Mouse (Mus musculus) kidney, embryonic 15.5 days (tissue): ENCODE measurements around the gene Ceacam15. TPM values are rescaled to one million over a fixed set of nuclear protein-coding genes. Genes with fewer than 3 reads are reported as not detected.
"Not testable (repeated sequence)": the region's sequence is repeated elsewhere in the genome, so short reads cannot be mapped to it uniquely, and the experiment has no call there.

Source experiments
- ATAC-seq: fragments of 200-750 bp; cut with Nextera tagmentation; replicated peaks from 2 replicates; pipeline ENCODE4 v1.8.0; 2017; ENCODE audit warnings: moderate TSS enrichment; ENCODE audit not compliant: low FRiP score
- H3K27ac ChIP-seq: fragments of 300-500 bp; sonication (generic); 2 replicates; pipeline ENCODE4 v1.5.1; 2015; ENCODE audit warnings: mild to moderate bottlenecking, inconsistent platforms
- H3K27me3 ChIP-seq: fragments of 300-500 bp; sonication (generic); 2 replicates; pipeline ENCODE4 v1.6.1; 2015; ENCODE audit warnings: inconsistent platforms
- H3K36me3 ChIP-seq: fragments of 300-500 bp; sonication (generic); 2 replicates; pipeline ENCODE4 v1.6.1; 2015; ENCODE audit warnings: inconsistent platforms
- H3K4me1 ChIP-seq: fragments of 300-500 bp; sonication (generic); 2 replicates; pipeline ENCODE4 v1.6.1; 2015; ENCODE audit warnings: inconsistent platforms
- H3K4me2 ChIP-seq: fragments of 300-500 bp; sonication (generic); 2 replicates; pipeline ENCODE4 v1.6.1; 2015; ENCODE audit warnings: moderate library complexity, mild to moderate bottlenecking, inconsistent platforms
- H3K4me3 ChIP-seq: fragments of 300-500 bp; sonication (generic); replicated peaks from 2 replicates; pipeline ENCODE4 v1.5.1; 2015; ENCODE audit warnings: mild to moderate bottlenecking, inconsistent platforms
- H3K9ac ChIP-seq: fragments of 300-500 bp; sonication (generic); 2 replicates; pipeline ENCODE4 v1.6.1; 2015; ENCODE audit warnings: mild to moderate bottlenecking, inconsistent platforms
- H3K9me3 ChIP-seq: fragments of 300-500 bp; sonication (generic); replicated peaks from 2 replicates; pipeline ENCODE4 v1.6.1; 2016; ENCODE audit warnings: inconsistent platforms
- WGBS: fragments of 180-500 bp; shearing (Covaris S2); methylation state at CpG from one replicate; pipeline ENCODE4 v1.1.7; 2015; ENCODE audit warnings: mixed read lengths; 5-methylcytosine and 5-hydroxymethylcytosine counted together
- polyA plus RNA-seq: library from polyadenylated mRNA; unstranded; fragments of >200 nt; fragmentation: Nextera tagmentation; extraction: Ambion mirVana; gene quantifications from 2 replicates; pipeline ENCODE4 v1.2.1, GENCODE M21; 2015

Gene Ceacam15
- polyA plus RNA-seq: not detected in 2 replicates

DNA sequence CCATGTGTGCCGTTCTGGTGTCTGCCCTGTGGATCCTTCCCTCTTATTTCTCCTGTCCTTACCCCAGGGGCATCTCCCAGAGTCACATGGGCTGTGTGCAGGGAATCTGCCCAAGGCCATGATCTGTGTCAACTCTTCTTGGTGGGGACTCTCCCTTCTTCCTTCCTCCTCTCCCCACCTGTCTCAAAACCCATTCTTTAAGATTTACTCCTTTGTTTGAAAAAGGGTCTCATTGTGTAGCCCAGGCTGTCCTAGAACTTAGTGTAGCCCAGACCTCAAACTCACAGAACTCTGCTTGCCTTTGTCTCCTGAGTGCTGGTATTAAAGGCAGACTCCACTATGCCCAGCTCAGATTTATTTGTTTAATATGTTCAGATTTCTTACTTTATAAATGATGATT lies at the start of gene Ceacam15:
TSS of gene Ceacam15 (minus strand) at position 101 of the 400 bp plus-strand sequence.
- Histone ChIP-seq H3K4me3 (no peak within 1 kb of the TSS), H3K9ac (no peak within 1 kb of the TSS), H3K27me3 (no peaks in the 10 kb centered on the region), H3K36me3 (no peaks in the 10 kb centered on the region), H3K9me3 (no peaks in the 10 kb centered on the region), H3K4me2 (no peak within 1 kb of the TSS), H3K4me1 (no peaks in the 10 kb centered on the region), H3K27ac (no peak within 1 kb of the TSS)
- 76% methylated on average over 1 of the region's 1 CpGs for WGBS
- no peak for ATAC-seq

- H3K4me2 ChIP-seq, H3K4me1 ChIP-seq, H3K27ac ChIP-seq, H3K27me3 ChIP-seq, ATAC-seq, H3K36me3 ChIP-seq, H3K9me3 ChIP-seq, H3K9ac ChIP-seq, H3K4me3 ChIP-seq: not testable (repeated sequence)
- WGBS: 68% methylated on average over 3 of the region's 3 CpGs
These were observed 47.0 kb upstream of the Ceacam15 start for GRCm38 (mm10) chr7:16722490-16722889.

- Histone ChIP-seq H3K4me3 (no peak within 1 kb of the TSS), H3K9ac (no peak within 1 kb of the TSS), H3K9me3 (no peaks in the 10 kb centered on the region), H3K27ac (no peak within 1 kb of the TSS), H3K27me3 (no peaks in the 10 kb centered on the region), H3K36me3 (no peaks in the 10 kb centered on the region), H3K4me1 (peaks cover under 1% of the 10 kb centered on the region; the same call in 1 of the 2 replicates), H3K4me2 (no peak within 1 kb of the TSS)
- no peak for ATAC-seq
- 77% methylated on average over 2 of the region's 2 CpGs for WGBS
These were observed 46.1 kb upstream of the Ceacam15 start, which contains the start of gene Ceacam9 for GRCm38 (mm10) chr7:16721629-16722028. Gene Ceacam9 (plus strand): TSS chr7:16721929.

GRCm38 (mm10) chr7:16716456-16717152 lies 41.1 kb upstream of the Ceacam15 start:
- WGBS: 24% methylated on average over 8 of the region's 8 CpGs
- H3K9ac ChIP-seq, H3K27me3 ChIP-seq, H3K4me3 ChIP-seq, H3K9me3 ChIP-seq, H3K4me2 ChIP-seq, ATAC-seq, H3K36me3 ChIP-seq, H3K4me1 ChIP-seq, H3K27ac ChIP-seq: not testable (repeated sequence)

GRCm38 (mm10) chr7:16712633-16713415 lies 37.3 kb upstream of the Ceacam15 start:
- Histone ChIP-seq H3K4me3 (no peak overlapping the region), H3K4me1 (peaks cover 5% of the 10 kb centered on the region; the same call in 1 of the 2 replicates), H3K27ac (no peak overlapping the region), H3K36me3 (no peaks in the 10 kb centered on the region), H3K4me2 (no peak overlapping the region), H3K9ac (no peak overlapping the region), H3K9me3 (no peaks in the 10 kb centered on the region), H3K27me3 (no peaks in the 10 kb centered on the region)
- WGBS: 75% methylated on average over 13 of the region's 13 CpGs
- no peak for ATAC-seq

- Histone ChIP-seq H3K9ac (no peak overlapping the region), H3K4me2 (no peak overlapping the region), H3K27me3 (no peaks in the 10 kb centered on the region), H3K4me1 (no peaks in the 10 kb centered on the region), H3K9me3 (no peaks in the 10 kb centered on the region), H3K36me3 (no peaks in the 10 kb centered on the region), H3K27ac (no peak overlapping the region), H3K4me3 (no peak overlapping the region)
- ATAC-seq: no peak
- WGBS: 82% methylated on average over 5 of the region's 5 CpGs
These were observed 35.1 kb upstream of the Ceacam15 start for GRCm38 (mm10) chr7:16710604-16711003.

GRCm38 (mm10) chr7:16708244-16708643 lies 32.7 kb upstream of the Ceacam15 start:
- H3K27me3 ChIP-seq: no peaks in the 10 kb centered on the region
- 35% methylated on average over 9 of the region's 9 CpGs for WGBS
- H3K4me1 ChIP-seq: no peaks in the 10 kb centered on the region
- no peaks in the 10 kb centered on the region for H3K9me3 ChIP-seq
- H3K4me3 ChIP-seq: no peak overlapping the region
- H3K36me3 ChIP-seq: no peaks in the 10 kb centered on the region
- ATAC-seq: no peak
- H3K27ac ChIP-seq: no peak overlapping the region
- H3K4me2 ChIP-seq: no peak overlapping the region
- H3K9ac ChIP-seq: no peak overlapping the region

DNA sequence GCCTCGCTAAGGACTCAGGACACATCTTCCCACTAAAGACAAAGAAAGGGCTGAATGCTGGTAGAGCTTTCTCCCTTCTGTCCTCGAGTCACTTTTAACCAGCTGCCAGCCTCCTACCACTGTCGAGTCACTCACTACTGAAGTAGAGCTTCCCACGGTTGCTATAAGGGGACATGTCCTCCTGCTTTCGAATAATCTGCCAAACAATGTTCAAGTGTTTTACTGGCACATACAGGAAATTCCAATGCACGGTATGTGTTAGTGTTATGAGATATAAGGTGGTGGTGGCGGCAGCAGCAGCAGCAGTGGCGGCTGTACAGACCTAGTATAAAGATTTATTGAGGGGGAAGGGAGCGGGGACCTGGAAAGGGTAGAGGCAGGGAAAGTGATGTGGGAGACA lies 30.9 kb upstream of the Ceacam15 start:
- H3K4me2 ChIP-seq: no peak overlapping the region
- H3K4me3 ChIP-seq: no peak overlapping the region
- no peaks in the 10 kb centered on the region for H3K27me3 ChIP-seq
- ATAC-seq: no peak
- no peaks in the 10 kb centered on the region for H3K36me3 ChIP-seq
- 34% methylated on average over 9 of the region's 9 CpGs for WGBS
- H3K4me1 ChIP-seq: no peaks in the 10 kb centered on the region
- H3K27ac ChIP-seq: no peak overlapping the region
- H3K9ac ChIP-seq: no peak overlapping the region
- H3K9me3 ChIP-seq: no peaks in the 10 kb centered on the region

DNA sequence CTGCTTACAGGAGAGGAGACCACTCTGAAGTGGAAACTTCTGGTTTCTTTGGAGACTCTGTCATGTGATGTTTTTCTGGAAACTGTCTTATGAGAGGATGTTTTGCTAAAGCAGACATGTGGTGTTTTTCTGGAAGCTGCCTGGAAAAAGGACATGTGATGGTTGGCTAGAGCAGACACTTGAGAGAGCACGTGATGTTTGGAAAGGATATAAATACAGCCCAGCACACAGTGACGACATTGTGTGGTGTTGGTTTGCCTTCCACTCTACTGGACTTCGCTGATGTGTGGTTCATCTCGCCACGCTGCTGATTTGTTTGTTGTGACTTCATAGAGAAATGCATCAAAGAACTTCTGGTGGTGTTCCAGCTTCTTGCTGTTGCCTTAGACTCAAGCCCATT lies 25.1 kb upstream of the Ceacam15 start:
- Histone ChIP-seq H3K36me3 (no peaks in the 10 kb centered on the region), H3K4me3 (no peak overlapping the region), H3K27ac (no peak overlapping the region), H3K4me2 (no peak overlapping the region), H3K9me3 (no peaks in the 10 kb centered on the region), H3K27me3 (no peaks in the 10 kb centered on the region), H3K4me1 (no peaks in the 10 kb centered on the region), H3K9ac (no peak overlapping the region)
- WGBS: 68% methylated on average over 5 of the region's 5 CpGs
- ATAC-seq: no peak

DNA sequence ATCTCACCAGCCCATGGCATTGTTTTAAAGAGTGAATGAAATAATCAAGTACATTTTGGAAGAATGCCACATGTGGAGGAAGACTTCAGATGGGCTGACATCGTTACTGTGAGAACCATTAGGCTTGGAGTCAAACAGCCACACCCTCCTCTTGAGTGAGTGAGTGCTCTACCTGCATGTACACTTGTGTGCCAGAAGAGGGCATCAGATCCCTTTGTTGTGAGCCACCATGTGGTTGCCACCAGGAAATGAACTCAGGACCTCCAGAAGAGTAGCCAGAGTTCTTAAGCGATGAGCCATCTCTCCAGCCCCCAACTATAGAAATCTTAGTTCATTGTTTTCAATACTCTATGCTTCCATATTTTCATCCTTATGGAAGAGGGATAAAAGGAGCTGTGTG lies 23.5 kb upstream of the Ceacam15 start:
- no peak overlapping the region for H3K4me3 ChIP-seq
- 45% methylated on average over 2 of the region's 2 CpGs for WGBS
- no peaks in the 10 kb centered on the region for H3K4me1 ChIP-seq
- H3K9ac ChIP-seq: no peak overlapping the region
- no peaks in the 10 kb centered on the region for H3K36me3 ChIP-seq
- no peak overlapping the region for H3K4me2 ChIP-seq
- no peak for ATAC-seq
- H3K27ac ChIP-seq: no peak overlapping the region
- no peaks in the 10 kb centered on the region for H3K9me3 ChIP-seq
- H3K27me3 ChIP-seq: no peaks in the 10 kb centered on the region

DNA sequence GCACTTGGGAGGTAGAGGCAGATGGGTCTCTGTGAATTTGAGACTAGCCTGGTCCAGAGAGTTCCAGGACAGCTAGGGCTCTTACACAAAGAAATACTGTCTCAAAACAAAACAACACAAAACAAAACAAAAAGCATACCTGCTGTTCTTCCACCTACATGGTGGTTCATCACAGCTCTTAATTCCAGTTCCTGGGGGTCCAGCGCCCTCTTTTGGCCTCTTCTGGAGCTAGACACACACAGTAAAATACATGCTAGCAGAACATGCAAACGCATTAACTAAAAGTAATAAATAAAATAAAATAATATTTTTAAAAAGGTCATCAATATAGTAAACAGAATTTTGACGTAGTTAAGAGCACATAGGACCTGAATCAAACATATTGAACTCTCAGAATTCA lies 19.5 kb upstream of the Ceacam15 start:
- H3K27ac ChIP-seq: no peak overlapping the region
- WGBS: 41% methylated on average over 3 of the region's 3 CpGs
- no peak overlapping the region for H3K9ac ChIP-seq
- H3K4me1 ChIP-seq: no peaks in the 10 kb centered on the region
- H3K9me3 ChIP-seq: 0 out of 2 replicates have a peak, but pooled peaks cover 4% of the 10 kb centered on the region
- H3K27me3 ChIP-seq: no peaks in the 10 kb centered on the region
- no peak overlapping the region for H3K4me2 ChIP-seq
- no peak overlapping the region for H3K4me3 ChIP-seq
- ATAC-seq: no peak
- H3K36me3 ChIP-seq: no peaks in the 10 kb centered on the region

GRCm38 (mm10) chr7:16689196-16689595 lies 13.7 kb upstream of the Ceacam15 start:
- Histone ChIP-seq H3K9ac (no peak overlapping the region), H3K36me3 (no peaks in the 10 kb centered on the region), H3K27me3 (no peaks in the 10 kb centered on the region), H3K4me3 (no peak overlapping the region), H3K4me2 (no peak overlapping the region), H3K9me3 (0 out of 2 replicates have a peak, but pooled peaks cover 4% of the 10 kb centered on the region), H3K4me1 (no peaks in the 10 kb centered on the region), H3K27ac (no peak overlapping the region)
- WGBS: 66% methylated on average over 5 of the region's 5 CpGs
- no peak for ATAC-seq
